Mouse (Mus musculus) cerebellum, adult (tissue): ENCODE results near the gene Zfp319.
A peak's percentile ranks its signal among the peaks of the same experiment; 100 is the strongest.

Experiments used
- ATAC-seq: cut with Nextera tagmentation; 2 replicates; pipeline ENCODE4 v1.9.2; 2017; ENCODE audit warnings: mild to moderate bottlenecking, moderate library complexity, mixed read lengths; ENCODE audit not compliant: insufficient number of reproducible peaks, low FRiP score, low TSS enrichment

The Zfp319 gene

GRCm38 (mm10) chr8:95352151-95352870 is 20.6 kb upstream of the Zfp319 start, which contains the start of gene Mmp15:
TSS of gene Mmp15 (plus strand) at chr8:95352268.
- ATAC-seq = 0 out of 2 replicates have a peak, but pooled peaks have one; percentile 26

- no peak for ATAC-seq
Measured at GRCm38 (mm10) chr8:95351461-95351860, 19.7 kb upstream of the Zfp319 start.

- ATAC-seq = no peak
Measured at GRCm38 (mm10) chr8:95348811-95349630, 17.3 kb upstream of the Zfp319 start.

GRCm38 (mm10) chr8:95348356-95348755 is 16.6 kb upstream of the Zfp319 start:
- no peak for ATAC-seq

DNA sequence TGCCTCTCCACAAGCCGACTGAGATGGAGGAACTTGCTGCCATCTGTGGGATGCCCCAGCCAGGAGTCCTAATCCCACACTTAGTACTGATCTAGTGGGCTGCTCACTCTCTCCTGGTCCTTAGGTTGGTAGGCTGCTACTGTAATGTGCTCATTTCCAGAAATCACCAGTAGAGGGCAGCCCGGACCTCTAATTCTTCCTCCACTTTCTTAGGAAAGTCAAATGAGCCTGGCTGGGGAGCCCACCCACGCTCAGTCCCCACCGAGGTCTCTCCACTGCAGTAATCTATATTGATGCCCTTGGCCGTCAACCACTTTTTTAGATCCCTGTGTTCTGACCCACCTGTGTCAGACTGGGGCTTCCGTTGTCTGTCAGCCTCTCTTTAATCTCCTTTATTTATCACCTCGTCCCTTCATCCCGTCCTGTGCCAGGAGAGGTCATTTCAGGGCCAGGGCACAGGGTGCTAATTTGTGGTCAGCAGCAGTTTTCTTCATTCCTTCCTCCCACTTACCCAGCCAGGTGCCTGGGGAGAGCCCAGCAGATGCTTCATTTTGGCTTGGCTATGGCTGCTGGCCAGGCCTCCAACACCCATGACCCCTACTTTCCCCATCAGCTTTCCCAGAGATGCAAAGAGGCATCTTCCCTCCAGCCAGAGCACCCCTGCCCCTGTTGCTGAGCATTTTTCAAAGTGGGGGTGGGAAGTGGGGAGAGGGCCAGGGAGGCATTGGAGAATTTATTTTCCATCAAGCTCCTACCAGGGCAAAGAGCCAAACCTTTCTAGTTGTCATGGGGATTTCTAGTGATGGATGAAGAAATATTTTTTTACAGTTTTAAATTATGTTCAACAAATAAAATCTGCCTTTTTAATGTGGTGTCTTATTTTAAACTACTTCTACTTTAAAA is 15.1 kb upstream of the Zfp319 start:
- ATAC-seq = no peak

- no peak for ATAC-seq
Measured at GRCm38 (mm10) chr8:95344668-95345067, 12.9 kb upstream of the Zfp319 start.

GRCm38 (mm10) chr8:95341721-95342120 is 10.0 kb upstream of the Zfp319 start:
- ATAC-seq = no peak

DNA sequence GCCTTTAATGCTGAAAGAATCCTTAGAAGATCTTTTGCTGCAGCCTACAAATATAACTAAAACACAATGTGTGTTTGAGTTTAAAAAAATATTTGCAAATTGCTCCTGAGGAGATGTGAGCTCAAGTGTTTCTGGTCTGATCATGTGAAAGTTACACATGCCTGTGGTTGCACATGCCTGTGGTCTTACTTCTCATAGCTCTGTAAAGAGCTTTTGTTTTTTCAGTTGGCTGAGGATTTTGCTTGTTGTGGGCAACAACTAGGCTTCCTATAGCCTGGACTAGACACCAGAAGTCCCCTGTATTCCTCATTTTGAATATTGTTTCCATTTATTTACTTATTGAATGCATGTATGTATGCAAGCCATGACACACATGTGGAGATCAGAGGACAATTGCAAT is 4.6 kb upstream of the Zfp319 start:
- ATAC-seq = no peak

GRCm38 (mm10) chr8:95335706-95336105 is 4.0 kb upstream of the Zfp319 start:
- no peak for ATAC-seq

- no peak for ATAC-seq
Measured at GRCm38 (mm10) chr8:95332437-95333199, 868 bp upstream of the Zfp319 start.

GRCm38 (mm10) chr8:95331156-95331719 is 512 bp downstream of the Zfp319 start:
- peak; percentile 23 for ATAC-seq

DNA sequence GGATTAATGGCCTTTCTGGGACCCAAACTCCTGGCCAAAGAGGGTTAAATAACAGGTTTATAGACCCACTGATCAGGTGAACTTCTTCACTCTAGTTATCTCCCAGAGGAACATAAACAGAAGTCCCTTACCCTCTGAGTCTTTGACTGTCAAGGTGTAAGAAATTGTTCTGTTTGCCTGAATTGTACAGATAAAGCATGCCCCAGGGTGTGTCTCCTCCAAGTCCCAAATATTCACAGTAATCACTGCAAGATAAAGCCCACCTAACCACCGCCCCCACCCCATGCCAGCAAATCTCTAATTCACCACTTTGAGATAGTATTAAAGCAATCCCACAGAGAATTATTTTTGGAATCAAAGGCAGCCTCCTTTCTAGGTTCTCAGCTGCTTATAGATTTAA is 1.4 kb downstream of the Zfp319 start:
- ATAC-seq = no peak

GRCm38 (mm10) chr8:95327866-95328465 is 3.8 kb downstream of the Zfp319 start:
- no peak for ATAC-seq

DNA sequence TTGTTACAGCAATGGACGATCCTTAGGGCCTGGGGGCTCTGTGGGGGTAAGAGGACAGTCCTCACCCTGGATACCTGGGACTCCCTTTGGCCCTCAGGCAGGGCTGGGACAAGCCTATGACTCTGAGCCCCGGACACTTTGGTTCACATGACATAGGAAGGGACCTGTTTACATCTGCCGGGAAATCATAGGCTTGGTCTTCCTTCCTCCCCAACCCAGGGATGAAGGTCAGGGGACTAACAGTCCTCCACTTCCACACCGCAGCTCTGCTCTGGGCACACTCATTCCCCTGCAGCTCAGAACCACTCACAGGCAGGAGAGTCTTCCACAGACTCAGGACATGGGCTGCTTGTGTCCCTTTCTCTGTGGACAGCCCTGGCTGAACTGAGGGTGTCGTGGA is 4.9 kb downstream of the Zfp319 start:
- no peak for ATAC-seq

GRCm38 (mm10) chr8:95324646-95325045 is 7.1 kb downstream of the Zfp319 start:
- no peak for ATAC-seq

- ATAC-seq = no peak
Measured at GRCm38 (mm10) chr8:95323201-95323600, 8.5 kb downstream of the Zfp319 start.

GRCm38 (mm10) chr8:95320224-95321139 is 11.3 kb downstream of the Zfp319 start:
- peak; percentile 72 for ATAC-seq

GRCm38 (mm10) chr8:95315350-95315749 is 16.4 kb downstream of the Zfp319 start:
- ATAC-seq = no peak
